Mouse (Mus musculus) bone marrow, adult 2 months (tissue): Measurements from ENCODE around the gene Dbn1. TPM values are rescaled to one million over a fixed set of nuclear protein-coding genes. Genes with fewer than 3 reads are reported as not detected.

Experiments
- H3K27ac ChIP-seq: fragments of 200-500 bp; 2 replicates; pipeline ENCODE4 v1.5.1; 2012; ENCODE audit warnings: low read depth, mild to moderate bottlenecking, control low read depth, inconsistent platforms, low read length; ENCODE audit not compliant: control insufficient read depth, poor library complexity, insufficient read depth
- H3K4me1 ChIP-seq: fragments of 200-500 bp; 2 replicates; pipeline ENCODE4 v1.6.1; 2011; ENCODE audit warnings: low read length; ENCODE audit not compliant: control insufficient read depth, insufficient read depth
- H3K4me3 ChIP-seq: fragments of 200-500 bp; replicated peaks from 2 replicates; pipeline ENCODE3; 2011; ENCODE audit warnings: mild to moderate bottlenecking, low read depth, low read length, control low read depth; ENCODE audit not compliant: control insufficient read depth
- CTCF ChIP-seq: fragments of 200-500 bp; IDR thresholded peaks from 2 replicates; pipeline ENCODE4 v1.5.1; 2011; ENCODE audit warnings: low read length, control low read depth; ENCODE audit not compliant: control insufficient read depth, insufficient read depth
- POLR2A ChIP-seq: fragments of 200-500 bp; IDR thresholded peaks from 2 replicates; pipeline ENCODE4 v1.6.1; 2011; ENCODE audit warnings: low read depth, mild to moderate bottlenecking, control low read depth, low read length, borderline replicate concordance; ENCODE audit not compliant: control insufficient read depth
- WGBS: fragments of 180-500 bp; shearing (Covaris S2); methylation state at CpG from one replicate; pipeline ENCODE4 v1.1.7; 2018; 5-methylcytosine and 5-hydroxymethylcytosine counted together
- polyA plus RNA-seq: library from polyadenylated mRNA; stranded (reverse); fragments of >200 nt; gene quantifications from 2 replicates; pipeline ENCODE4 v1.2.4, GENCODE M21; 2011; ENCODE audit warnings: low replicate concordance; ENCODE audit not compliant: missing spikeins, insufficient read depth, insufficient read length

Dbn1 gene
- polyA plus RNA-seq, 1 experiment, result 2.2 TPM

DNA sequence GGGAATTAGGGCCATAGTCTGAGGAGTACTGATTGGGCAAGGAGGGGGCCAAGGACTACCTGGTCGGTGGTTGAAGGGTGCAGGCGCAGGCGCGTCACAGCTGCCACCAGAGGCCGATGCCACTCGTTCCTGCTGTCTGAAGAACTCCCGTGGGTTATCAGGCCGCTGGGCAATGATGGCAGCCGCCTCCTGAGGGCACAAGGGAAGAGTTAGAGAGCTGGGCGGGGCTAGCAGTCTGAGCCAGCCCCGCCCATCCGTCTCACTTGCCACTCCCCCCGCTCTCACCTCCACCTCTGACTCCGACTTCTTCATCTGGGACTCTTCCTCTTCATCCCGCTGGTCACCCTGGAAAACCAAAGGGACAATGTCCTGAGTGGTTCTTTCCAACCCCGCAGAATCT lies 10.4 kb downstream of the Dbn1 start:
- TF ChIP-seq POLR2A (no peak), CTCF (no peak)
- Histone ChIP-seq H3K27ac (no peak overlapping the region), H3K4me3 (no peak overlapping the region), H3K4me1 (peaks cover 5% of the 10 kb centered on the region)
- WGBS, result 70% methylated on average over 16 of the region's 16 CpGs

DNA sequence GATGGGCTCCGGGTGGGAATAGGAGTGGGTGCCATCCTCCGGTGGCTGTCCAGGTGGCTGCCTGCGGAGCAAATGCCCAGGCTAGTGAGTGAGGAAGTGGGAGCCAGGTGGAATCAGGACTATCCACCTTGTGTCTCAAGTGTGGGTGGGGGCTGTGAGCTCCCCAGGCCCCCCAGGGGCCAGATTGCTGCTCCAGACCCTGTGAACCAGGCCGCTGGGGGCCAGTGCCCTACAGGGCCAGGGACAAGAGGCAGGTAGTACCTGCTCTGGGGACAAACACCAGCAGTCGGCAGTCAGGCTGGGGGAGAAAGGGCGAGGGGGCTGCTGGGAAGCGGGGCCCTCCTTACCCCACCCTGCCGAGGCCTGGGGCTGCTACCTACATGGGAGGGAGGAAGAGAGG lies 11.7 kb downstream of the Dbn1 start:
- Histone ChIP-seq H3K4me3 (no peak overlapping the region), H3K27ac (no peak overlapping the region), H3K4me1 (peaks cover 5% of the 10 kb centered on the region)
- TF ChIP-seq CTCF, result no peak
- TF ChIP-seq POLR2A, result no peak
- WGBS, result 92% methylated on average over 8 of the region's 8 CpGs

DNA sequence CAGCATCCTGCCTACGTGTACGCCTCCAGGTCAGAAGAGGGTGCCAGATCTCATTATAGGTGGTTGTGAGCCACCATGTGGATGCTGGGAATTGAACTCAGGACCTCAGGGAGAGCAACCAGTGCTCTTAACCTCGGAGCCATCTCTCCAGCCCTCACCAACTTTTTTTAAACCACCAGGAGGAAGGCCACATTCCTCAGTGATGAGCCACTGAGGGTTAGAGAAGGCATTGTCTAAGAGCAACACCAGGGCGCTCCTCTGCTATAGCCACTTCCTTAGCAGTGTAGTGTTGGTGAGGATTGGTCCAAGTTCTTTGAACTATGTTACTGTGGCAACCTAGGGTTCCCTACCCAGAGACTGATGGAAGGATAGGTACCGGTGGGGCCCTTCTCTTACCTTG lies 12.2 kb downstream of the Dbn1 start:
- no peak overlapping the region for H3K27ac ChIP-seq
- no peak for TF ChIP-seq POLR2A
- TF ChIP-seq CTCF, result no peak
- peaks cover 5% of the 10 kb centered on the region for H3K4me1 ChIP-seq
- 86% methylated on average over 5 of the region's 5 CpGs for WGBS
- no peak overlapping the region for H3K4me3 ChIP-seq

DNA sequence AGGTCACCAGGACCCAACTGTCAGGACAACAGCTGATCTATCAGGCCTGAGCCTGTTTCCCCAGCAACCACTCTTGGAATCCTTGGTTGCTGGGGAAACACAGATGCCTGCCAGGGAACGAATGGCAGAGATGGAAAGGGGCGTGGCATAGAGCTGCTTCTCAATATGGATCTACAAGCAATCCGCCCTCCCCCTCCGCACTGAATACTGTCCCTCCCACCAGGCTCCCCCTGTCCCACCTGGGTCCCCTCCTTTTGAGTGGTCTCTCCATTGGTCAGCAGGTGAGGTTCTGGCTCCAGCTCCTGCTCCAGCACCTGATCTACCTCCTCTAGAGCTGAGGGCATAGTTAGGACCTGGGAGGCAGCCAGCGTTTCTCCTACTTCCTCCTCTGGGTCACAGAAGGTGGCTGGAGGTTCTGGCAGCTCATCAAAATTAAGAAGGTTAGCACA lies 13.3 kb downstream of the Dbn1 start:
- TF ChIP-seq POLR2A, result no peak
- no peak for TF ChIP-seq CTCF
- no peak overlapping the region for H3K4me3 ChIP-seq
- 28% methylated on average over 5 of the region's 5 CpGs for WGBS
- H3K4me1 ChIP-seq, result peaks cover 5% of the 10 kb centered on the region
- no peak overlapping the region for H3K27ac ChIP-seq

DNA sequence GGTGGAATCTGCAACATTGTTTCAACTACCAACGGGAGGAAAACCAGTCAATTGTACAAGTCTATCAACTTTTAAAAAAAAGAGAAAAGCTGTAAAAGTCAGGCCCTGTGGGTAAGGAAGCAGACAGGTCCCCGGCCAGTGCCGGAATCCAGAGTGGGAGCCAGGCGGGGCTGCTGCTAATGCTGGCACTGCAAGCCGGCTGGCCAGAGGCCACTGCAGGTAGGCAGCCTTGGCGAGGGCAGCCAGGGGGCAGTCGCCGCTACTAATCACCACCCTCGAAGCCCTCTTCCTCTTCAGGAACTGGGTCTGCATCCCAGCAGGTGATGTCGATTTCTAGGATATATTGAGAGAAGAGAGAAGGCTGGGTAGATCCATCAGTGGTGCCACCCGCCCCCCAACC lies 13.9 kb downstream of the Dbn1 start:
- TF ChIP-seq CTCF (peak; percentile 18; the same call in 1 of the 2 replicates), POLR2A (no peak)
- Histone ChIP-seq H3K4me1 (peaks cover 4% of the 10 kb centered on the region), H3K4me3 (no peak overlapping the region), H3K27ac (no peak overlapping the region)
- WGBS, result 47% methylated on average over 11 of the region's 11 CpGs

DNA sequence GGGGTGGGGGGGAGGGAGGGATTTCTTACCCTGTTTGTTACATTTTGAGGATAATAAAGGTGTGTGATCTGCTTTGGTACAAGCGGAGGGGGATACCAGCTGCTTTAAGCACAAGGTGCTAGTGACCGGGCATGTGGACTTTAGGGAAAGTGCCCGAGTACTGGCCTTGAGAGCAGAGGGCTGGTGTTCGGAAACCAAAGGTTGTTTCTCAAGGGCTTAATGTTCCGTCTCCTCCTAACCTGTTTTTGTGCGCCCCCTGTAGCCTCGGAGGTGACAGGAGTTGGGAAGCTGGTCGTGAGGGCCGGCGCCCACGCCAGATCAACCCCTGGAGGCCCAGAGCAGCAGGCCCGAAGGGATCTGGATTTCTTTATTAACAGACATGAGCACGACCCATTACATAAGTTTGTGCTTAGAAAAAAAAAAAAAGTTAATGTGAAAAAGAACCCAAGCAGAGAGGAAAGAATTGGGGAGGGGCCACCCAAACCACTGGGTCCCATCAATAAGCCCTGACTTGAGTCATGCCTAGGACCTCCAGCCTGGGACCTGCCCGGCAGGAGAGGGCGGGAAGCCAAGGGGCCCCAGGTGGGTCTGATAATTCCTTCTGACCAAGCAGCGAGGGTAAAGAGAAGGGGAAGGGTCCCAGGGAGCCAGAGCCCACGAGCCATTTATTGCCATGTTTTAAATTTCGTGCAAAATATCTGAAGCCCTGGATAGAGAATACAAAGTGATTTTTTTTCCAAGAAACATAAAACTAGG lies 14.7 kb downstream of the Dbn1 start:
- Histone ChIP-seq H3K4me3 (peak overlapping the region; percentile 38), H3K4me1 (no peaks in the 10 kb centered on the region; the same call in 1 of the 2 replicates), H3K27ac (peak overlapping the region; percentile 25; the same call in 1 of the 2 replicates)
- TF ChIP-seq CTCF (peak; percentile 21; the same call in 1 of the 2 replicates), POLR2A (no peak)
- WGBS, result 22% methylated on average over 18 of the region's 18 CpGs

DNA sequence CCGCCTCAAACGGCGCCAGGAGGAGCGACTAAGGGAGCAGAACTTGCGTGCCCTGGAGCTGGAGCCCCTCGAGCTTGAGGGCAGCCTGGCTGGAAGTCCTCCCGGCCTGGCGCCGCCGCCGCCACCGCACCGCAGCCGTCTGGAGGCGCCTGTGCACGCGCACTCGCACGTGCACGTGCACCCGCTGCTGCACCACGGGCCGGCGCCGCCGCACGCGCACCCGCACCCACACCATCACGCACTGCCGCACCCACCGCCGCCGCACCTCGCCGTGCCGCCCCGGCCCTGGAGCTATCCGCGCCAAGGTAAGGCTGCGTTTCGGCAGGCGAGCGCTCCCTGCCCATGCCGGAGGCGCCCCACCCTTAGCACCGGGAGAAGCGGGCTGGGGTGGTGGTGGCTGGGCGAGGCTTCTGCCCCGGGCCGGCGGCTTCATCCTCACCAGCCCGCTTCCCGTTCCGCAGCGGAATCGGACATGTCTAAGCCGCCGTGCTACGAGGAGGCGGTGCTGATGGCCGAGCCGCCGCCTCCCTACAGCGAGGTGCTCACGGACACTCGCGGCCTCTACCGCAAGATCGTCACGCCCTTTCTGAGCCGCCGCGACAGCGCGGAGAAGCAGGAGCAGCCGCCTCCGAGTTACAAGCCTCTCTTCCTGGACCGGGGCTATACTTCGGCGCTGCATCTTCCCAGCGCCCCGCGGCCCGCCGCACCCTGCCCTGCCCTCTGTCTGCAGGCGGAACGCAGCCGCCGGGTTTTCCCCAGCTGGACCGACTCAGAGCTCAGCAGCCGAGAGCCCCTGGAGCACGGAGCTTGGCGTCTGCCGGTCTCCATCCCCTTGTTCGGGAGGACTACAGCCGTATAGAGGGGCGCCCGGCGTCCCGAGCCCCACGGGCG lies 15.5 kb downstream of the Dbn1 start:
- WGBS, result under 1% methylated on average over 103 of the region's 103 CpGs
- Histone ChIP-seq H3K27ac (peak overlapping the region; percentile 83), H3K4me3 (peak overlapping the region; percentile 68), H3K4me1 (no peaks in the 10 kb centered on the region; the same call in 1 of the 2 replicates)
- peak; percentile 20; the same call in 1 of the 2 replicates for TF ChIP-seq POLR2A
- no peak for TF ChIP-seq CTCF

DNA sequence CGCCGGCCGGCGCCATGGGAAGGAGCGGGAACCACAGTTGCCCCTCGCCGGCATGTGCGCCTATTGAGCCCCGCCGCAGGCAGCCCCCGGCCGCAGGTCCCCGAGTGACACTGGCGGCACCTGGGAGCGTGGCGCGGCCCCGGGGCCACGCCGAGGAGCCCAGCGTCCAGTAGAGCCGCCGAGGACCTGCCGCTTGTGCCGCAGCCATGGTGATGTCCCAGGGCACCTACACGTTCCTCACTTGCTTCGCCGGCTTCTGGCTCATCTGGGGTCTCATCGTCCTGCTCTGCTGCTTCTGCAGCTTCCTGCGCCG lies 16.1 kb downstream of the Dbn1 start:
- Histone ChIP-seq H3K4me3 (peak overlapping the region; percentile 68), H3K27ac (peak overlapping the region; percentile 83)

More for the DNA sequence above, 16.1 kb downstream of the Dbn1 start:
- 1% methylated on average over 31 of the region's 31 CpGs for WGBS
- TF ChIP-seq POLR2A, result no peak
- TF ChIP-seq CTCF, result no peak
- no peaks in the 10 kb centered on the region; the same call in 1 of the 2 replicates for H3K4me1 ChIP-seq
